Mouse (Mus musculus) small intestine, adult 2 months (tissue): ENCODE measurements around the gene Cacna1e. TPM values are rescaled to one million over a fixed set of nuclear protein-coding genes. Genes with fewer than 3 reads are reported as not detected.

Experiments used
- H3K27ac ChIP-seq: fragments of 200-500 bp; 2 replicates; pipeline ENCODE4 v1.5.1; 2012; ENCODE audit warnings: low read depth, low read length, control low read depth, inconsistent platforms; ENCODE audit not compliant: insufficient read depth
- H3K27me3 ChIP-seq: fragments of 200-500 bp; 2 replicates; pipeline ENCODE4 v1.6.1; 2012; ENCODE audit warnings: mild to moderate bottlenecking, moderate library complexity, low read length, inconsistent platforms; ENCODE audit not compliant: control insufficient read depth, insufficient read depth
- H3K36me3 ChIP-seq: fragments of 200-500 bp; 2 replicates; pipeline ENCODE4 v1.6.1; 2012; ENCODE audit warnings: mild to moderate bottlenecking, low read length, control low read depth, inconsistent platforms; ENCODE audit not compliant: control insufficient read depth, insufficient read depth
- H3K4me1 ChIP-seq: fragments of 200-500 bp; 2 replicates; pipeline ENCODE4 v1.6.1; 2012; ENCODE audit warnings: low read length, inconsistent platforms, mixed read lengths; ENCODE audit not compliant: control insufficient read depth, insufficient read depth, insufficient read length
- H3K4me3 ChIP-seq: fragments of 200-500 bp; 2 replicates; pipeline ENCODE4 v1.5.1; 2012; ENCODE audit warnings: low read depth, mild to moderate bottlenecking, control low read depth, inconsistent platforms, low read length, moderate library complexity
- CTCF ChIP-seq: fragments of 200-500 bp; IDR thresholded peaks from 2 replicates; pipeline ENCODE4 v1.5.1; 2012; ENCODE audit warnings: low read depth, mild to moderate bottlenecking, control low read depth, inconsistent platforms, low read length, moderate library complexity, mixed read lengths; ENCODE audit not compliant: insufficient replicate concordance, insufficient read length; ENCODE audit errors: extremely low read depth
- POLR2A ChIP-seq: fragments of 200-500 bp; IDR thresholded peaks from 2 replicates; pipeline ENCODE4 v1.6.1; 2012; ENCODE audit warnings: low read depth, mild to moderate bottlenecking, control low read depth, inconsistent platforms, low read length, moderate library complexity
- WGBS: fragments of 180-500 bp; shearing (Covaris S2); methylation state at CpG from one replicate; pipeline ENCODE4 v1.1.7; 2018; 5-methylcytosine and 5-hydroxymethylcytosine counted together
- polyA plus RNA-seq: library from polyadenylated mRNA; depleted of rRNA; stranded (reverse); fragments of >200 nt; gene quantifications from 2 replicates; pipeline ENCODE4 v1.2.3, GENCODE M21; 2012

Gene Cacna1e
- polyA plus RNA-seq, 1 experiment: 0.76 TPM

DNA sequence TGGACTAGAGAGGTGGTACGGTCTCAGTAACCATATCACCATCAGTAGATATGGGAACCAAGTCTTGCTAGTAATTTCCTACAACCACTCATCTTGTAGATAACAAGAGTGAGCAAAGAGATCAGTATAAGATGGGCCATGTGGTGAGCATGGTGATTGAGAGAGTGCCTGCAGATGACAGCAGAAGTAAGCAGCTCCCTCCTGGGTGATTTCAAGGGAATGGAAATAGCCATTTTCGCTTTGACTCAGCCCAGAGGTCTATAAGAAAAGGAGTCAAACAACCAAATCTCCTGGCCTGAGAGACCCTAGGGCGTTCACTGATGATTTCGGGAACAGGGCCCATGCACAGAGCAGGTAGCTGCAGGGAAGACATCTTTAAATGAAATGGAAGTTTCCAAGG, 45.0 kb downstream of the Cacna1e start:
- H3K27me3 ChIP-seq: no peaks in the 10 kb centered on the region
- 84% methylated on average over 4 of the region's 4 CpGs for WGBS
- H3K36me3 ChIP-seq: no peaks in the 10 kb centered on the region
- no peak overlapping the region for H3K27ac ChIP-seq
- TF ChIP-seq CTCF: no peak
- TF ChIP-seq POLR2A: no peak
- H3K4me1 ChIP-seq: no peaks in the 10 kb centered on the region
- no peak overlapping the region for H3K4me3 ChIP-seq

DNA sequence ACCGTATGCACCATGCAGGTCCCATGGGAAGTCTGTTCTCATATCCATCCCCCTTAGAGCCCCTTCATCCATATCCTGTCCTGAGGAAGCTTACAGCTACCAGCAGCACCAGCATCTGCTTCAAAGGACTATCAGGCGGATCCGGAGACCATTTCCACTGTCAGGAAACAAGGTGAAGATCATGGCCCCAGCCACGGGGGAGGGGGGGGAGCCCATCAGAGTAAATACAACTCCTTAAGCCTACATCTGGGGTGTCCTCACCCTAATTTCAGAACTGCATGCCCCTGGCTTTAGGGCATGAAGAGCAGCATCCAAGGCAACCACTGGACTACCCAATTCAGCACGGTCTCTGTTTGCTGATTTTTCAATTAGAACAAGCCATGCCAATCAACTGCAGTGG, 47.8 kb downstream of the Cacna1e start:
- no peak overlapping the region for H3K4me3 ChIP-seq
- WGBS: 85% methylated on average over 5 of the region's 5 CpGs
- H3K27me3 ChIP-seq: no peaks in the 10 kb centered on the region
- TF ChIP-seq CTCF (no peak), POLR2A (no peak)
- H3K4me1 ChIP-seq: no peaks in the 10 kb centered on the region
- H3K27ac ChIP-seq: no peak overlapping the region
- no peaks in the 10 kb centered on the region for H3K36me3 ChIP-seq

DNA sequence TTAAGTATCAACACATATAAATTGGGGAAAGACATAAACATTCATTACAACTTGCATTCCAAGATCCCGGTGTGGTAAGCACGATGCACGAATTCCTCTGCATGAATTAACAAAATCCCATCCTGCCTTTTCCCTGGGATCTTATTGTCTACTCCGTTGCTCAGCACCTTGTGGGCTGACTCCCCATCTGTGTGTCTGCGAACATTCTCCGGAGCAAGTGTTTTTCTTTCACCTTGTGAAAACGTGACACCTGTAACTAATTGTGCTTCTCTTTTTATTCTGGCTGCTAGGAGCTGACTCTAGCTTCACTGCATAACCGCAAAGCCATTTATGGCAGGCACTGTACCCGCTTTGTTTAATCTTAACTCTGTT, 52.1 kb downstream of the Cacna1e start:
- Histone ChIP-seq H3K4me3 (no peak overlapping the region), H3K27ac (no peak overlapping the region), H3K36me3 (no peaks in the 10 kb centered on the region), H3K4me1 (no peaks in the 10 kb centered on the region), H3K27me3 (no peaks in the 10 kb centered on the region)
- WGBS: 70% methylated on average over 9 of the region's 9 CpGs
- TF ChIP-seq POLR2A: no peak
- TF ChIP-seq CTCF: no peak

DNA sequence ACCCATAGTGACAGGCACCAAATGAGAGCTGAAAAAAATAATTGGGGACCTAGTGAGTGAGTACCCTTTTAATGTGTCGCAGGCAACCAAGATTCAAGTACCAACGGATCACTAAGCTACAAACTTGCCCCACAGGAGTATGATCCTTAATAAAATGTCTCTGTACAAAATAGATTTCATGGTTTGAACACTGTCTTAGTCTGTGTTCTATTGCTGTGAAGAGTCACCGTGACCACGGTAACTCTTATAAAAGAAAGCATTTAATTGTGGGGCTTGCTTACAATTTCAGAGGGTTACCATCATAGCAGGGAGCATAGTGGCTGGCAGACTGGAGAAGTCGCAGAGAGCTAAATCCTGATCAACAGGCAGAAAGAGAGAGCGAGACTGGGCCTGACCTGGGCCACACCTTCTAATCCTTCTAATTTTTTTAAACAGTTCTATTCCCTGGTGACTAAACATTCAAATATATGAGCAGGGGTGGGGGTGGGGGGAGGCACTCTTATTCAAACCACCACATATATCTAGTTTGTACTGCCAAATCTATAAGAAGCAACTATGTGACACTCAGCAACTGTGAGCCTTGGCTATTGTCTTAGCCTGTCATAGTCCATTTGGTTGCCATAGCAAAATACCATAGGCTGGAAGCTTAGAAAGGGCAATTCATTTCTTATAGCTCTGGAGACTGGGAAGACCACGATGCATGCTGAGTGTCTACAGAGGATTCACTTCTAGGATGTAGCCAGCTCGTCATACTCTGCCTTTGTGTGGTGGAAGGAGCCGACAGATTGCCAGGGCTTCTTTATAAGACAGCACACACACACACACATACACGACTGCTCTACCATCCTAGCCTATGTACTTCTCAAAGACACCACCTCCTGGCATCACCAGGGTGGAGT, 52.8 kb downstream of the Cacna1e start:
- Histone ChIP-seq H3K27me3 (no peaks in the 10 kb centered on the region), H3K4me1 (no peaks in the 10 kb centered on the region), H3K36me3 (no peaks in the 10 kb centered on the region), H3K4me3 (no peak overlapping the region), H3K27ac (no peak overlapping the region)
- TF ChIP-seq CTCF: no peak
- no peak for TF ChIP-seq POLR2A
- 82% methylated on average over 10 of the region's 10 CpGs for WGBS

DNA sequence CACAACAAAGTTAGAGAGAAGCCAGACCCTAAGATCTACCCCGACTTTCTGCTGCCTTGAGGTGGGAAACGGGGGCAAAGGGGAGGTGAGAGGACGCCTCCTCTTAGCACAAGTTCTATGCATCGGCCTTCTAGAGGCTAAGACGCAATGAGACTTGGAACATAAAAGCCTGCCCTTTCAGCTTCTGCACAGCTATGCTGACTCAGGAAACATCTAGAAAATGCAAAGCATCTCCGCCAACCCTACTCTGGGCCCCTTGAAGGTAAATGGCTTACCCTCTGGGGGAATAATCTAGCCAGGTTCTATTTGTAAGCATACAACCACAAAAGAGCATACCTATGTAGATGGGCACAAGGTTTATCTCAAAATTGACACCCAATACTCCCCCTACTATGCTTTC, 54.2 kb downstream of the Cacna1e start:
- no peaks in the 10 kb centered on the region for H3K36me3 ChIP-seq
- no peaks in the 10 kb centered on the region for H3K4me1 ChIP-seq
- no peak overlapping the region for H3K27ac ChIP-seq
- no peak for TF ChIP-seq POLR2A
- 86% methylated on average over 6 of the region's 6 CpGs for WGBS
- H3K27me3 ChIP-seq: no peaks in the 10 kb centered on the region
- no peak overlapping the region for H3K4me3 ChIP-seq

DNA sequence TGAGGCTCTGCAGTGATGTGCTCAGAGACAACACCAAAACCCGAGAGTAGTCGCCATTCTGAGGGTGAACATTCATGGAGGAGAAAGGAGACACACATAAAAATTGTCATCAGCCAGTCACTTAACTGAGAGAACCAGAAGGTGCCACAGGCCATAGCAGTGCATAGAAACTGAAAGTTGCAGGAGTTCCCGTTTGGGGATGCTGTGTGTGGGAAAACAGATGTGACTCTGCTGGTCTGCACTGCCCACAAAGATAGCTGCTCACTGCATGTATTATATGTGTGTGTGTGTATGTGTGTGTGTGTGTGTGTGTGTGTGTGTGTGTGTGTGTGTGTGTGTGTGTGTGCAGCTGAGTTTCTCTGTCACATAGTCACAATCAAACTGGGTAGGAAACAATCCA, 61.2 kb downstream of the Cacna1e start:
- no peak overlapping the region for H3K27ac ChIP-seq
- TF ChIP-seq CTCF: no peak
- no peak for TF ChIP-seq POLR2A

DNA sequence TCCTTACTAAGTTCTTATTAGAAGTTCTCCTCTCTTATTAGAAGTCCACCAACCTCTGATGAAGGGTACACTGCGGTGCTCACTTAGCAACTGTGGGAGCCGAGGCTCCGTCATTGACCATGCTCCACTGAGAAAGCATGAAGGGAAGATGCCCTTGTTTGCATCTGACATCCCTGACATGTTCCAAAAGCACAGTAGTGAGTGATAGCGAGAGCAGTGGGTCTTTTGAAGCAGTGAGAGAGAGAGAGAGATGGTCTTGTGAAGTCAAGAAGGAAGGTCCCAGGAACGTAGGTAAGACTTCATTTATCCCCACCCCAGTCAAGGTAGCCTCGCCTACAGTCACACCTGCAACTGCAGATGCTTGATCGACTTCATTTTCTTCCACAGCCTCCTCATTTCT, 63.9 kb downstream of the Cacna1e start:
- H3K4me3 ChIP-seq: no peak overlapping the region
- H3K27ac ChIP-seq: no peak overlapping the region
- H3K27me3 ChIP-seq: no peaks in the 10 kb centered on the region
- H3K4me1 ChIP-seq: peaks cover 2% of the 10 kb centered on the region; the same call in 1 of the 2 replicates
- WGBS: 82% methylated on average over 7 of the region's 7 CpGs
- TF ChIP-seq CTCF (no peak), POLR2A (no peak)
- H3K36me3 ChIP-seq: no peaks in the 10 kb centered on the region

More for the DNA sequence above, 61.2 kb downstream of the Cacna1e start:
- H3K27me3 ChIP-seq: no peaks in the 10 kb centered on the region
- 41% methylated on average over 3 of the region's 3 CpGs for WGBS
- H3K4me3 ChIP-seq: no peak overlapping the region
- no peaks in the 10 kb centered on the region for H3K36me3 ChIP-seq
- H3K4me1 ChIP-seq: peaks cover 2% of the 10 kb centered on the region; the same call in 1 of the 2 replicates
